Mouse (Mus musculus): ENCODE measurements around the gene Antxrl. TPM values are rescaled to one million over a fixed set of nuclear protein-coding genes. Genes with fewer than 3 reads are reported as not detected.

The Antxrl gene
- polyA plus RNA-seq, 1 experiment from 2014 or later, result not detected

GRCm38 (mm10) chr14:34041241-34041640 is 11.3 kb upstream of the Antxrl start:
- Histone ChIP-seq H3K9me3 (ENCODE audit: control insufficient read depth, low read length) (no peaks in the 10 kb centered on the region), H3K27ac (replicated peaks) (no peak overlapping the region), H3K36me3 (ENCODE audit: control insufficient read depth, insufficient read depth, low read length) (no peaks in the 10 kb centered on the region), H3K4me3 (ENCODE audit: low read depth, low read length) (no peak overlapping the region), H3K27me3 (ENCODE audit: control insufficient read depth, insufficient read depth, low read length) (no peaks in the 10 kb centered on the region), H3K9ac (ENCODE audit: low read length) (no peak overlapping the region), H3K4me1 (replicated peaks; ENCODE audit: control insufficient read depth, insufficient read depth) (no peaks in the 10 kb centered on the region), H3K4me2 (replicated peaks; ENCODE audit: low read depth) (no peak overlapping the region)
- ATAC-seq (ENCODE audit: low FRiP score, low TSS enrichment) (no peak), DNase-seq (ENCODE audit: low spot score) (no peak)
- 82% methylated on average over 4 of the region's 4 CpGs for WGBS
- TF ChIP-seq EP300 (optimal IDR thresholded peaks at IDR 0.05) (no peak), CTCF (IDR thresholded peaks at IDR 0.05; ENCODE audit: low read depth) (no peak)

DNA sequence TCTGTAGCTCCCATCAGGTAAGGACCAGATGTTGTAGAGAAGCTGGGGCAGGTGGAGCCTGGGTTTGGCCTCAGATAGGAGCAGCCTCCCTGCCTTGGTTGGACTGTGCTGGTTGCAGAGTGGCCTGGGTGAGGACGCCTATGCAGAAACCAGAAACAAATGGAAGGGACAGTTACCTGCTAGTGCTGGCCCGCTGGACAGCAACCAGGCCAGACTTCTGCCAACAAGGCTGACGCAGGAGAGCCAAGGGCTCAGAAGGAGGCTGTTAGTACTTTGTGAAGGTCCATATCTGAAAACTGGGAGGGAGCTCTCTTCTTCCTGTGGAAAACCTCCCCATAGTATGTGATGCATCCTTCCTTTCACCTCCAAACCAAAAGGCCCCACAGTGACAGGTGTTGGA is 9.2 kb upstream of the Antxrl start:
- Histone ChIP-seq H3K4me3 (ENCODE audit: low read depth, low read length) (no peak overlapping the region), H3K27me3 (ENCODE audit: control insufficient read depth, insufficient read depth, low read length) (no peaks in the 10 kb centered on the region), H3K36me3 (ENCODE audit: control insufficient read depth, insufficient read depth, low read length) (no peaks in the 10 kb centered on the region), H3K9me3 (ENCODE audit: control insufficient read depth, low read length) (no peaks in the 10 kb centered on the region), H3K4me2 (replicated peaks; ENCODE audit: low read depth) (no peak overlapping the region), H3K27ac (replicated peaks) (no peak overlapping the region), H3K4me1 (replicated peaks; ENCODE audit: control insufficient read depth, insufficient read depth) (no peaks in the 10 kb centered on the region), H3K9ac (ENCODE audit: low read length) (no peak overlapping the region)
- DNase-seq (ENCODE audit: low spot score) (no peak), ATAC-seq (ENCODE audit: low FRiP score, low TSS enrichment) (no peak)
- TF ChIP-seq CTCF (IDR thresholded peaks at IDR 0.05; ENCODE audit: low read depth), result no peak
- TF ChIP-seq EP300 (optimal IDR thresholded peaks at IDR 0.05), result no peak
- WGBS, result 55% methylated on average over 3 of the region's 3 CpGs

DNA sequence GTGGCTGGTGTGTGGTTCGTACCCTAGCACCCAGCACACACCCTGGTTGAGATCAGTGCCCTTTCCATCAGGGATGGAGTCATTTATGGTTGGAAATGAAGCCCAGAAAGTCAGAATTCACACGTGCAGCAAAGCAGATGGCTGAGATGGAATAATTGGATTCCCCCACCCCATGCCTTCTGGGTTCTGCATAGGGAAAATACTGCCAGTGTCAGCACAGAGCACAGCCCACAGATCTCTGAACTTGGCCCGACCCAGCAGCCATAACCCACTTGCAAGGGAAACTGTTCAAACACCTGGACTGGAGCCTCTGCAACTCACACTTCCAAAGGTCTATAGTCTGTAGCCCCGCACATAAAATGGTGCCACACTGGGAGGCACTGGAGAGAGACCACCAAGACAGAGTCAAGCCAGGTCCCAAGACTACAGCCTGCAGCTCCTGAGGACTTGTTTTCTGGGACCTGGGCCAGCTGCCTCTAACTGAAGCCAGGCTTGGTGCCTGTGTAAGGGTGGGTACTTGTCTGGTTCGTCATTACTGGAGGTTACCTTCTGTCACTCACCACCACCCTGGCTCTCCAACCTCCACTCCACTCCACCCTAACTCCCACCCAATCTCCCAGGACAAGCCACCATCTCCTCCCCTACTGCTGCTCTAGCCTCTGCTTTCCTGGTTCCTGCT is 2.3 kb upstream of the Antxrl start:
- no peaks in the 10 kb centered on the region for H3K27me3 ChIP-seq (ENCODE audit: control insufficient read depth, insufficient read depth, low read length)
- TF ChIP-seq CTCF (IDR thresholded peaks at IDR 0.05; ENCODE audit: low read depth) (no peak), EP300 (optimal IDR thresholded peaks at IDR 0.05) (no peak)

DNA sequence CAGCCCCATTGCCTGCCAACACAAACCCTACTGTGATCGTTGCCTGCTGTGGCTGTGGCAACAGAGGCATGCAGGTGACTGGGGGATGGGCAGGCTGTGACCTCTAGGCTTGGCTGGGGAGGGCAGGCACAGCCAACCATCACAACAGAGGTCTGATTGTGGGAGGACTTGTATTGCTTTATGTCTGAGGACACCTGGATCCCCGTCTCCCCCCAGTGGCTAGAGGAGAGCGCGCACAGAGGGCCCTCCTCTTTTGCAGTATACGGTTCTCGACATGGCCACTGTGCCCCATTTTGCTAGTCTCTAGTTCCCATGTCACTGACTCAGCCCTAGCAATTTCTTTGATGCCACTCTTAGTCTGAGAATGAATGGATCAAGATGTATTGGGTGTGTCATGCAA is 19.2 kb downstream of the Antxrl start:
- Histone ChIP-seq H3K4me3 (ENCODE audit: low read depth, low read length) (no peak overlapping the region), H3K9me3 (ENCODE audit: control insufficient read depth, low read length) (no peaks in the 10 kb centered on the region), H3K4me1 (replicated peaks; ENCODE audit: control insufficient read depth, insufficient read depth) (no peaks in the 10 kb centered on the region), H3K27ac (replicated peaks) (no peak overlapping the region), H3K36me3 (ENCODE audit: control insufficient read depth, insufficient read depth, low read length) (no peaks in the 10 kb centered on the region), H3K9ac (ENCODE audit: low read length) (no peak overlapping the region), H3K27me3 (ENCODE audit: control insufficient read depth, insufficient read depth, low read length) (no peaks in the 10 kb centered on the region), H3K4me2 (replicated peaks; ENCODE audit: low read depth) (no peak overlapping the region)
- TF ChIP-seq CTCF (IDR thresholded peaks at IDR 0.05; ENCODE audit: low read depth), result peak; percentile 28
- no peak for TF ChIP-seq EP300 (optimal IDR thresholded peaks at IDR 0.05)
- ATAC-seq (ENCODE audit: low FRiP score, low TSS enrichment), result no peak
- 77% methylated on average over 6 of the region's 6 CpGs for WGBS
- DNase-seq (ENCODE audit: low spot score), result no peak

More for the DNA sequence above, 2.3 kb upstream of the Antxrl start:
- H3K36me3 ChIP-seq (ENCODE audit: control insufficient read depth, insufficient read depth, low read length), result no peaks in the 10 kb centered on the region
- no peaks in the 10 kb centered on the region for H3K9me3 ChIP-seq (ENCODE audit: control insufficient read depth, low read length)
- no peak overlapping the region for H3K4me3 ChIP-seq (ENCODE audit: low read depth, low read length)
- H3K4me1 ChIP-seq (replicated peaks; ENCODE audit: control insufficient read depth, insufficient read depth), result no peaks in the 10 kb centered on the region
- no peak for ATAC-seq (ENCODE audit: low FRiP score, low TSS enrichment)
- no peak overlapping the region for H3K4me2 ChIP-seq (replicated peaks; ENCODE audit: low read depth)
- DNase-seq (ENCODE audit: low spot score), result no peak
- 77% methylated on average over 5 of the region's 5 CpGs for WGBS
- H3K9ac ChIP-seq (ENCODE audit: low read length), result no peak overlapping the region
- H3K27ac ChIP-seq (replicated peaks), result no peak overlapping the region

DNA sequence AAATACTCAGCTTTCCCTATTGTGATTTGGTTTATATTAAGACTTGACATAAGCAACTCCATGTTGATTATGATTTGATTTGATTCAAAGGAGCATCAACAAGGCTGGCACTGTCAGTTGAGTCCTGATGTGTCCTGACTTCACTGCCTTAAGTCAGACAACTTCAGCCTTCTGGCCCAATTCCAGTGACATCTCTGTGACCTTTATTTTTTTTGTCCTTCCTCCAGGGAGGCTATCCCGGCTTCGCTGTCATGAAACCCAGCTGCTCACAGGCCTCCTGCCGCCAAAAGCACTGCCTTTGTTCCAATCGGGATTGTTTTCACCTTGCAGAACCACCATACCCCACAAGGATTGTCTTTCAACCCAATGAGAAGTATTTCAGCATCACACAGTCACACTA is 22.8 kb downstream of the Antxrl start:
- H3K9ac ChIP-seq (ENCODE audit: low read length), result no peak overlapping the region
- no peak overlapping the region for H3K4me2 ChIP-seq (replicated peaks; ENCODE audit: low read depth)
- H3K27ac ChIP-seq (replicated peaks), result no peak overlapping the region
- WGBS, result 43% methylated on average over 4 of the region's 4 CpGs
- no peak for DNase-seq (ENCODE audit: low spot score)
- H3K4me1 ChIP-seq (replicated peaks; ENCODE audit: control insufficient read depth, insufficient read depth), result no peaks in the 10 kb centered on the region
- no peaks in the 10 kb centered on the region for H3K36me3 ChIP-seq (ENCODE audit: control insufficient read depth, insufficient read depth, low read length)
- ATAC-seq (ENCODE audit: low FRiP score, low TSS enrichment), result no peak
- H3K9me3 ChIP-seq (ENCODE audit: control insufficient read depth, low read length), result no peaks in the 10 kb centered on the region
- TF ChIP-seq EP300 (optimal IDR thresholded peaks at IDR 0.05) (no peak), CTCF (IDR thresholded peaks at IDR 0.05; ENCODE audit: low read depth) (no peak)
- H3K27me3 ChIP-seq (ENCODE audit: control insufficient read depth, insufficient read depth, low read length), result no peaks in the 10 kb centered on the region
- no peak overlapping the region for H3K4me3 ChIP-seq (ENCODE audit: low read depth, low read length)

DNA sequence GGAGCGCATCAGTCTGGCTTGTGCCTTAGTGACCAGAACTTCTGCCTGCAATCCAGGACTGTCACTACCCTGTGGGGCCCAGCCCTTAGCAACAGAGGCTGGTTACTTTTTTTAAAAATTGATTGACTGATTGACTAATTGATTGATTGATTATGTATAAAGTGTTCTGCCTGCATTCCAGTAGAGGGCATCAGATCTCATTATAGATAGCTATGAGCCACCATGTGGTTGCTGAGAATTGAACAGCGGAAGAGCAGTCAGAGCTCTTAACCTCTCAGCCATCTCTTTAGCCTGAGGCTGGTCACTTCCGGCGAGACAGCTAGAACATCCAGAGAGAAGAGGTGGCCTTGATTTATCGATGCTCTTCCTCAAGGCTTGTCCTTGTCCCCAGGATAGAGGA is 24.7 kb downstream of the Antxrl start:
- no peaks in the 10 kb centered on the region for H3K27me3 ChIP-seq (ENCODE audit: control insufficient read depth, insufficient read depth, low read length)
- H3K4me1 ChIP-seq (replicated peaks; ENCODE audit: control insufficient read depth, insufficient read depth), result no peaks in the 10 kb centered on the region
- ATAC-seq (ENCODE audit: low FRiP score, low TSS enrichment) (no peak), DNase-seq (ENCODE audit: low spot score) (no peak)
- TF ChIP-seq EP300 (optimal IDR thresholded peaks at IDR 0.05) (no peak), CTCF (IDR thresholded peaks at IDR 0.05; ENCODE audit: low read depth) (no peak; the same call in 1 of the 2 replicates)
- H3K4me2 ChIP-seq (replicated peaks; ENCODE audit: low read depth), result no peak overlapping the region
- no peak overlapping the region for H3K9ac ChIP-seq (ENCODE audit: low read length)
- WGBS, result 68% methylated on average over 5 of the region's 5 CpGs
- H3K36me3 ChIP-seq (ENCODE audit: control insufficient read depth, insufficient read depth, low read length), result no peaks in the 10 kb centered on the region
- no peak overlapping the region for H3K4me3 ChIP-seq (ENCODE audit: low read depth, low read length)
- no peaks in the 10 kb centered on the region for H3K9me3 ChIP-seq (ENCODE audit: control insufficient read depth, low read length)
- no peak overlapping the region for H3K27ac ChIP-seq (replicated peaks)
